Mouse (Mus musculus) thymus, adult 2 months (tissue): ENCODE results near the gene Atp6v1e2.

Experiments
- CTCF ChIP-seq: fragments of 200-500 bp; IDR thresholded peaks from 2 replicates; pipeline ENCODE4 v1.5.1; 2012; ENCODE audit warnings: mild to moderate bottlenecking, control low read depth, low read length, moderate library complexity, borderline replicate concordance; ENCODE audit not compliant: control insufficient read depth, poor library complexity, insufficient read depth; ENCODE audit errors: extremely low read depth
- POLR2A ChIP-seq: fragments of 200-500 bp; IDR thresholded peaks from 2 replicates; pipeline ENCODE4 v1.6.1; 2012; ENCODE audit warnings: mild to moderate bottlenecking, low read length, control low read depth, moderate library complexity; ENCODE audit not compliant: control insufficient read depth, poor library complexity, insufficient read depth; ENCODE audit errors: extremely low read depth

- TF ChIP-seq POLR2A (no peak), CTCF (no peak)
These were observed 43.6 kb upstream of the Atp6v1e2 start for GRCm38 (mm10) chr17:86991306-86991705.
